Comparison of ENCODE assay signal across 18 mouse cellular contexts in the genomic region with DNA sequence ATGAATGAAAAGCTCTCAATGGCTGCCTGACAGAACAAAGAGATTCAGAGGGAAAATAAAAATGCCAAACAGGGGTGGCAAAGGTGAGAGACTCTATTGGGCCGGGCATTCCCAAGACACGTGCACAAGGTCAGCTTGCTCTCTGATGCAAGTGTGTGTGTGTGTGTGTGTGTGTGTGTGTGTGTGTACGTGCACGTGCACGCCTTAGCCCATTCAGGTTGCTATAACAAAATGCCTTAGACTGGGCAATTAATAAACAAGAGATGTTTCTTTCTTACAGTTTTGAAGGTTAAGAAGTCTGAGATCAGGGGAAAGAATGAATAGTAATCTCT. TPM values are rescaled to one million over a fixed set of nuclear protein-coding genes. Genes with fewer than 3 reads are reported as not detected.
DNase-seq lines count a peak whose midpoint lies in the region; ATAC-seq lines count a peak whose summit lies in the region.
"Had no signal": no experiment of that assay in that cellular context is flagged by ENCODE, and none has a peak within 500 bp of the region (broad histone marks: within the 10 kb centered on the region; RNA-seq: fewer than 3 reads in every experiment).

No protein-coding gene starts in this region.

- no peak overlapping the region for H3K9ac ChIP-seq in midbrain, embryonic 13.5 days (replicated peaks)
- no peak overlapping the region for H3K9ac ChIP-seq in midbrain, embryonic 11.5 days (ENCODE audit: low read length)
- H3K9ac ChIP-seq in hindbrain, embryonic 12.5 days: no peak overlapping the region
- H3K9ac ChIP-seq in limb, embryonic 12.5 days (replicated peaks): no peak overlapping the region
- no peak overlapping the region for H3K9ac ChIP-seq in liver, embryonic 12.5 days
- H3K9ac ChIP-seq: lung, embryonic 14.5 days had no signal

- peak; percentile 76 for ATAC-seq in midbrain, embryonic 13.5 days
- ATAC-seq in midbrain, embryonic 11.5 days (ENCODE audit: low FRiP score): no peak
- no peak for ATAC-seq in hindbrain, embryonic 12.5 days (ENCODE audit: low FRiP score)
- ATAC-seq in limb, embryonic 12.5 days (ENCODE audit: insufficient number of reproducible peaks, insufficient read depth, low FRiP score, low TSS enrichment, low read depth): no peak
- ATAC-seq in liver, embryonic 12.5 days: no peak
- ATAC-seq in granulocyte monocyte progenitor cell, adult 5-6 weeks (replicated peaks; ENCODE audit: poor library complexity, severe bottlenecking): no peak
- ATAC-seq: activated CD4-positive, CD25-positive, alpha-beta regulatory T cell, adult 4 months; intestine, postnatal 0 days; Patski had no signal

- 49% methylated on average over 5 of the region's 5 CpGs for WGBS in midbrain, embryonic 13.5 days
- 75% methylated on average over 5 of the region's 5 CpGs for WGBS in midbrain, embryonic 11.5 days
- WGBS in hindbrain, embryonic 12.5 days: 79% methylated on average over 5 of the region's 5 CpGs
- 80% methylated on average over 5 of the region's 5 CpGs for WGBS in limb, embryonic 12.5 days
- WGBS in liver, embryonic 12.5 days (ENCODE audit: insufficient replicate concordance): 79% methylated on average over 5 of the region's 5 CpGs

- H3K27ac ChIP-seq in midbrain, embryonic 13.5 days: peak overlapping the region; percentile 82
- no peak overlapping the region for H3K27ac ChIP-seq in midbrain, embryonic 11.5 days (ENCODE audit: low read depth, low read length)
- H3K27ac ChIP-seq in hindbrain, embryonic 12.5 days: peak overlapping the region; percentile 80
- peak overlapping the region; percentile 72 for H3K27ac ChIP-seq in limb, embryonic 12.5 days
- H3K27ac ChIP-seq in liver, embryonic 12.5 days: no peak overlapping the region

- no peaks in the 10 kb centered on the region for H3K27me3 ChIP-seq in midbrain, embryonic 13.5 days
- no peaks in the 10 kb centered on the region for H3K27me3 ChIP-seq in midbrain, embryonic 11.5 days (ENCODE audit: control insufficient read depth, insufficient read depth, low read length)
- H3K27me3 ChIP-seq in hindbrain, embryonic 12.5 days: no peaks in the 10 kb centered on the region
- H3K27me3 ChIP-seq in limb, embryonic 12.5 days: no peaks in the 10 kb centered on the region; the same call in 1 of the 2 replicates
- H3K27me3 ChIP-seq in liver, embryonic 12.5 days (replicated peaks): no peaks in the 10 kb centered on the region; the same call in 1 of the 2 replicates

- no peak for DNase-seq in midbrain, embryonic 11.5 days (ENCODE audit: low spot score, missing footprints)
- DNase-seq in urinary bladder, postnatal 10 days (ENCODE audit: low spot score): no peak
- DNase-seq: adrenal gland, postnatal 25 days; cerebellum, adult 2 months; kidney, postnatal 14 days; lung, embryonic 14.5 days; lung, postnatal 4 days; thymus, adult 18-20 months had no signal

- H3K4me2 ChIP-seq in midbrain, embryonic 13.5 days (replicated peaks): no peak overlapping the region
- no peak overlapping the region for H3K4me2 ChIP-seq in midbrain, embryonic 11.5 days
- H3K4me2 ChIP-seq in hindbrain, embryonic 12.5 days (replicated peaks): no peak overlapping the region
- H3K4me2 ChIP-seq in limb, embryonic 12.5 days: no peak overlapping the region
- no peak overlapping the region for H3K4me2 ChIP-seq in liver, embryonic 12.5 days
- H3K4me2 ChIP-seq: liver, embryonic 11.5 days; lung, embryonic 14.5 days had no signal

- no peak overlapping the region for H3K4me3 ChIP-seq in midbrain, embryonic 13.5 days (replicated peaks)
- H3K4me3 ChIP-seq in midbrain, embryonic 11.5 days (ENCODE audit: low read depth, low read length): no peak overlapping the region
- no peak overlapping the region for H3K4me3 ChIP-seq in hindbrain, embryonic 12.5 days
- H3K4me3 ChIP-seq in limb, embryonic 12.5 days (replicated peaks): no peak overlapping the region
- no peak overlapping the region for H3K4me3 ChIP-seq in liver, embryonic 12.5 days

- H3K36me3 ChIP-seq in midbrain, embryonic 13.5 days: no peaks in the 10 kb centered on the region
- H3K36me3 ChIP-seq in midbrain, embryonic 11.5 days (ENCODE audit: control insufficient read depth, insufficient read depth, low read length): no peaks in the 10 kb centered on the region
- H3K36me3 ChIP-seq in hindbrain, embryonic 12.5 days: no peaks in the 10 kb centered on the region
- no peaks in the 10 kb centered on the region for H3K36me3 ChIP-seq in limb, embryonic 12.5 days
- H3K36me3 ChIP-seq in liver, embryonic 12.5 days: no peaks in the 10 kb centered on the region

- peaks cover 7% of the 10 kb centered on the region; the same call in 1 of the 2 replicates for H3K4me1 ChIP-seq in midbrain, embryonic 13.5 days (replicated peaks)
- H3K4me1 ChIP-seq in midbrain, embryonic 11.5 days (ENCODE audit: control insufficient read depth, insufficient read depth, low read length): peaks cover 3% of the 10 kb centered on the region; the same call in 1 of the 2 replicates
- peaks cover 3% of the 10 kb centered on the region; the same call in 1 of the 2 replicates for H3K4me1 ChIP-seq in hindbrain, embryonic 12.5 days
- peaks cover 12% of the 10 kb centered on the region; the same call in 1 of the 2 replicates for H3K4me1 ChIP-seq in limb, embryonic 12.5 days (replicated peaks)
- H3K4me1 ChIP-seq in liver, embryonic 12.5 days: no peaks in the 10 kb centered on the region

- H3K9me3 ChIP-seq in midbrain, embryonic 13.5 days: no peaks in the 10 kb centered on the region
- no peaks in the 10 kb centered on the region for H3K9me3 ChIP-seq in midbrain, embryonic 11.5 days (ENCODE audit: control insufficient read depth, low read length)
- no peaks in the 10 kb centered on the region for H3K9me3 ChIP-seq in hindbrain, embryonic 12.5 days (replicated peaks)
- no peaks in the 10 kb centered on the region for H3K9me3 ChIP-seq in limb, embryonic 12.5 days
- H3K9me3 ChIP-seq in liver, embryonic 12.5 days (replicated peaks): no peaks in the 10 kb centered on the region

RNA-seq across cellular contexts. Expression of a gene that starts 36.5 kb away (rescaled TPM):
- polyA plus RNA-seq in midbrain, embryonic 13.5 days (2015; fragmentation: Nextera tagmentation; extraction: Ambion mirVana): 35.5 and 42.9 TPM in 2 replicates
- 6.5 and 7.2 TPM in 2 replicates for polyA plus RNA-seq in midbrain, embryonic 11.5 days (2014; fragmentation: Nextera tagmentation; extraction: Ambion mirVana)
- polyA plus RNA-seq in hindbrain, embryonic 12.5 days (2016; fragmentation: Nextera tagmentation; extraction: Ambion mirVana): 36.9 and 38.6 TPM in 2 replicates
- polyA plus RNA-seq in limb, embryonic 12.5 days (2016; fragmentation: Nextera tagmentation; extraction: Ambion mirVana): 33.6 and 33.7 TPM in 2 replicates
- 2.4 TPM in 2 replicates for polyA plus RNA-seq in liver, embryonic 12.5 days (2016; fragmentation: Nextera tagmentation; extraction: Ambion mirVana)
- not detected in 2 replicates for total RNA-seq in granulocyte monocyte progenitor cell, adult 5-6 weeks (2014; fragmentation: Nextera tagmentation)
- total RNA-seq in granulocyte monocyte progenitor cell, adult 5-6 weeks (2017): not detected in 2 replicates
- total RNA-seq: monocyte, adult 5-6 weeks had no signal

Comparison
In these comparisons a context has a peak if more than half of its experiments do, and no peak if none do; other contexts are left out.
1. H3K27ac ChIP-seq: peak in midbrain, embryonic 13.5 days (single experiment), hindbrain, embryonic 12.5 days (single experiment) and limb, embryonic 12.5 days (single experiment); none in midbrain, embryonic 11.5 days (single experiment) and liver, embryonic 12.5 days (single experiment).